Mouse (Mus musculus) liver, adult (tissue): ENCODE data around the gene Nphs2.

Experiments used
- GATA4 ChIP-seq: IDR thresholded peaks from 2 replicates; pipeline ENCODE4 v1.6.1; 2014; ENCODE audit warnings: mild to moderate bottlenecking, low read length; ENCODE audit not compliant: insufficient replicate concordance

The Nphs2 gene

GRCm38 (mm10) chr1:156310630-156311029 is at the start of gene Nphs2:
TSS of gene Nphs2 (plus strand) at chr1:156310727.
- no peak for TF ChIP-seq GATA4

GRCm38 (mm10) chr1:156263352-156263751 is 47.2 kb upstream of the Nphs2 start:
- no peak for TF ChIP-seq GATA4

GRCm38 (mm10) chr1:156263946-156264345 is 46.6 kb upstream of the Nphs2 start:
- TF ChIP-seq GATA4: no peak

GRCm38 (mm10) chr1:156270471-156270870 is 40.1 kb upstream of the Nphs2 start:
- TF ChIP-seq GATA4: no peak

GRCm38 (mm10) chr1:156271654-156272053 is 38.9 kb upstream of the Nphs2 start:
- no peak for TF ChIP-seq GATA4

- TF ChIP-seq GATA4: no peak
These were observed 36.9 kb upstream of the Nphs2 start for GRCm38 (mm10) chr1:156273647-156274046.

GRCm38 (mm10) chr1:156280131-156280530 is 30.4 kb upstream of the Nphs2 start:
- TF ChIP-seq GATA4: no peak

GRCm38 (mm10) chr1:156284207-156284606 is 26.3 kb upstream of the Nphs2 start:
- TF ChIP-seq GATA4: no peak

GRCm38 (mm10) chr1:156284851-156285540 is 25.5 kb upstream of the Nphs2 start:
- TF ChIP-seq GATA4: no peak

- no peak for TF ChIP-seq GATA4
These were observed 25.0 kb upstream of the Nphs2 start for GRCm38 (mm10) chr1:156285541-156285896.

GRCm38 (mm10) chr1:156288556-156289221 is 21.8 kb upstream of the Nphs2 start:
- TF ChIP-seq GATA4: no peak

GRCm38 (mm10) chr1:156290016-156290415 is 20.5 kb upstream of the Nphs2 start:
- no peak for TF ChIP-seq GATA4

- no peak for TF ChIP-seq GATA4
These were observed 7.4 kb upstream of the Nphs2 start, which contains the start of gene Tdrd5 for GRCm38 (mm10) chr1:156302911-156303749. TSS of gene Tdrd5 (minus strand) at chr1:156303664.

- TF ChIP-seq GATA4: no peak
These were observed 1.9 kb upstream of the Nphs2 start for GRCm38 (mm10) chr1:156308595-156308994.

- TF ChIP-seq GATA4: no peak
These were observed 12.6 kb downstream of the Nphs2 start for GRCm38 (mm10) chr1:156323126-156323525.

- TF ChIP-seq GATA4: no peak
These were observed 30.3 kb downstream of the Nphs2 start for GRCm38 (mm10) chr1:156340847-156341246.
